Mouse (Mus musculus) megakaryocyte-erythroid progenitor cell, adult 5-6 weeks (primary cell): Measurements from ENCODE around the gene Ushbp1. TPM values are rescaled to one million over a fixed set of nuclear protein-coding genes. Genes with fewer than 3 reads are reported as not detected.
A peak's percentile ranks its signal among the peaks of the same experiment; 100 is the strongest.

Source experiments
- ATAC-seq: replicated peaks from 2 replicates; pipeline ENCODE4 v1.8.0; 2016; ENCODE audit warnings: mild to moderate bottlenecking, inconsistent platforms; ENCODE audit not compliant: severe bottlenecking, poor library complexity, low FRiP score, low TSS enrichment
- total RNA-seq, 2 experiments: library from RNA; stranded (forward) in 1 of 2; stranded (reverse) in 1 of 2; fragments of 200-1000, 215-1000 nt in 1 of 2; fragments of >200 nt in 1 of 2; fragmentation: Nextera tagmentation in 1 of 2; gene quantifications; 2 replicates each; pipeline ENCODE4 v1.2.3; 2014 to 2017

The Ushbp1 gene
- total RNA-seq, 2 experiments from 2014 or later, result not detected

DNA sequence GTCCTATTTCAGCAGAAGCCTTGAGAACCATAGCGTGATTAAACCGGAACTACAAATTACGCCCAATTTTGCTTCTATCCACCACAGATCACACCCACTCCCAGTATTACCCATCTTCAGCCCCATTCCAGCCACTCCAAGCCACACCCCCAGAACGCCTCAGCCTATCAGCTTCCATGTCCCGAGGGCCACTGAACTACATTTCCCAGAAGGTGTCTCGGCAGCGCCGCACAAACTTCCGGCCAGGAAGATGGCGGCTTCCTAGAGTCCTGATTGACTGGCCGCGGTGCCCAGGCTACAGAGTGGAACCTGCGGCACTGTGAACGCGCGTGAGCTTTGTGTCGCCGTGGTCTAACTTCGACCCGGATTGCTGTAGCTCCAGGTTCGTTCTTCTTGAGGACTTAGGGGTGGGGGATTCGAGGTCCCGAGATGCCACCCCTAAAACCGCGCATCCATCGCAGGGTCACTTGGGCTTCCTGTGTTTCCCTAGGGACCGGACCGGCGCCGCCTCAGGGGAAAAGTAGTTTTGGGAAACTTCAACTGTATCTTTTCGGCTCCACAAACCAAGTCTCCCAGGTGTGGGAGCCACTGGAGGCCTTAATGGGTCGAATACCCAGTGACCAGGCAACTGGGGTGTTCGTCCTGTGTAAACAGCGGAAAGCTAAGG, 1.2 kb upstream of the Ushbp1 start, which contains the start of gene Babam1:
Gene Babam1 (plus strand): TSS at position 223 of the 667 bp plus-strand sequence.
- ATAC-seq, result peak; percentile 99

DNA sequence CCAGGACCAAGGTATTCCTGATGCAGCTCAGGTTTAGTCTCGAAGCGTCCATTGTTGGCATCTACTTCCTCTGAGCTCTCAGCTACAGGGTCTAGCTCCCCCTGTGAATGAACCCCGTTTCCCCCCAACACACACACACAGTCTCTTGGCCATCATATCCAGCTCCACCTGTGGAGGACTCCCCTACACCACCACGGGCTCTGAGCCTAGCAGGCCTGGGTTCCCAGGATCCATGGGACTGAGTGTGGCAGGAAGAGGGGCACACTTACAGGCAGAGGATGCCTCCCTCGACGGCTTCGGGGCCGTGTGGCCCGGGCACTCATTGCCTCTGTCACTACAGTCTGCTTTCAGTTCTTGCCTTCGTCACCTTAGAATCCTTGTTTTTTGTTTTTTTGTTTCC, 531 bp downstream of the Ushbp1 start:
- ATAC-seq, result no peak

DNA sequence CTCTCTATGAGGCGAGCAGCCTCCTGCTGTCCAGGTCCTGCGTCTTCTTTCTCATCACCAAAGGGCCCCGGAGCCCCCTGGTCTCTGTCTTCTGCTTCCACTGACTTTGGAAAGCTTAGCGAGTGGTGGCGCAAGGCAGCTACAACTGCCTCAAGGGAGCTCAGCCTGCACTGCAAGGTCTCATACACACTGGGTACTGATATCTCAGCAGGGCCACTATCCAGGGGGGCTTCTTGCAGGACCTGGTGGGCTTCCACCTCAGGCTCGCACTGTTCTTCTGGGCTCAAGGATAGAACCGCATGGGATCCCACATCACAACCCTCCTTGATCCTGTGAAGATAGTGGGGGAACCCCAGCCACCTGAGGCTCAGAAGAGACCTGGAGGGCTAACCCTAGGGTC, 1.1 kb downstream of the Ushbp1 start:
- no peak for ATAC-seq

GRCm38 (mm10) chr8:71392871-71393270, 2.7 kb downstream of the Ushbp1 start:
- ATAC-seq, result 0 out of 2 replicates have a peak, but pooled peaks have one; percentile 53

GRCm38 (mm10) chr8:71392391-71392790, 3.2 kb downstream of the Ushbp1 start:
- no peak for ATAC-seq

- ATAC-seq, result no peak
Observed at GRCm38 (mm10) chr8:71391696-71392095, 3.9 kb downstream of the Ushbp1 start.

- no peak for ATAC-seq
Observed at GRCm38 (mm10) chr8:71388267-71388666, 7.3 kb downstream of the Ushbp1 start.

DNA sequence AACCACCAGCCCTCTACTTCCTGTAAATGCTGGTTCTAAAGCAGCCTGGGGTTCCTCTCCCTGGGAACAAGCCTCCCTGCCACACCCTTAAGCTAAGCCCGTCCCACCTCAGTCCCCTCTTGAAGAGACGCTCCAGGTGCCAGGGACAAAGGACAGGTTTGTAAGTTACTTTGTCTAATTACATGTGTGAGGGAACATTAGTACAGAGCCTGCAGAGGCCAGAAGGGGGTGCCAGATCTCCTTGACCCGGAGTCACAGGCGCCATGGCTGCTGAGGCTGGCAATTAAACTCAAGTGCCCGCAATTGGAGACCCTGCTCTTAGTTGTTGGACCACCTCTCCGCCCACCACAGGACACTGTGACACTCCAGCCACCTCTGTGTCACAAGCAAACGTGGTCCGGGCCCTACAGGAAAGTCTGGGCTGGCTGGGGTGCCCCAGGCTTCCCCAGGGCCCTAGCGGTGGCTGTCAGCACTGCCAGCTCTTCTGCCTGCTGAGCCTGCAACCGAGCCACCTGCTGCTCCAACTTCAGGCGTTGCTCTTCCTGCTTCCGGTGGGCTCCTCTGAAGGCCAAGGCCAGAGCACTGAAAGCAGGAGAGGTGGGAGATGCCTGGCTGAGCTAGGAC, 10.3 kb downstream of the Ushbp1 start:
- ATAC-seq, result no peak

DNA sequence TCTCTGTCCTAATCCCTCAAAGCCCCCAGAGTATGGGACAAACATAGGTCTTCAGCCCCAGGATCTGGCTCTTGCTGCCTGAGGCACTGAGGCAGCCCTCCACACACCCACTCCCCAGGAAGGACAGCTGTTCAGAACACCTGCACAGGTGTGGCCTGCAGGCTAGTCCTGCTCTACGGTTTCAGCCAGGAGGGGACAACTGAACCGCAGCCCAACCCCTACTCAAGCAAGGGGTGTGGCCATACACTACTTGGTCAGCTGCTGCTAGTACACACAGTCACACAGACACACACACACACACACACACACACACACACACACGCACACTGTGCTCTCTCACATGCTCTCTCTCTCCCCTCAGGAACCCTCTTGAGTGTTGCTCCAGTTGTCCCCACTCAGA, 11.7 kb downstream of the Ushbp1 start:
- no peak for ATAC-seq

DNA sequence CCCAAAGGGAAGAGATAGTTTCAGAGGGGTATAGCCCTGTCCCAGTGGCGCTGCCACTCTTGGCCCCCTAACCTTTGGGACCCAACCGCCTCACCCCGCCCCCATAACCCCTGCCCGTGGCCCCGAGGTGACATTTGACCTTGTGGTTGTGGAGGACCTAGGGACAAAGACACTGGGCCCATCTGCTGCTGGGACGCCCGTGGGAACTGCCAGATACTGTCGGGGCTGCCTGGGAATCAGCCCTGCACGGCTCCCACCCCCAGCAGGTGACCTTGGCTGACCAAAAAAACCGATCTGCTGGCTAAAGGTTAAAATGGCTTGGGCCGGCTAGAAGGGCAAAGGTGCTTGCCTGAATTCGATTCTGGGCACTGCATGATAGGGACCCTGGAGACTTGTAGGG, 12.2 kb downstream of the Ushbp1 start:
- ATAC-seq, result no peak

DNA sequence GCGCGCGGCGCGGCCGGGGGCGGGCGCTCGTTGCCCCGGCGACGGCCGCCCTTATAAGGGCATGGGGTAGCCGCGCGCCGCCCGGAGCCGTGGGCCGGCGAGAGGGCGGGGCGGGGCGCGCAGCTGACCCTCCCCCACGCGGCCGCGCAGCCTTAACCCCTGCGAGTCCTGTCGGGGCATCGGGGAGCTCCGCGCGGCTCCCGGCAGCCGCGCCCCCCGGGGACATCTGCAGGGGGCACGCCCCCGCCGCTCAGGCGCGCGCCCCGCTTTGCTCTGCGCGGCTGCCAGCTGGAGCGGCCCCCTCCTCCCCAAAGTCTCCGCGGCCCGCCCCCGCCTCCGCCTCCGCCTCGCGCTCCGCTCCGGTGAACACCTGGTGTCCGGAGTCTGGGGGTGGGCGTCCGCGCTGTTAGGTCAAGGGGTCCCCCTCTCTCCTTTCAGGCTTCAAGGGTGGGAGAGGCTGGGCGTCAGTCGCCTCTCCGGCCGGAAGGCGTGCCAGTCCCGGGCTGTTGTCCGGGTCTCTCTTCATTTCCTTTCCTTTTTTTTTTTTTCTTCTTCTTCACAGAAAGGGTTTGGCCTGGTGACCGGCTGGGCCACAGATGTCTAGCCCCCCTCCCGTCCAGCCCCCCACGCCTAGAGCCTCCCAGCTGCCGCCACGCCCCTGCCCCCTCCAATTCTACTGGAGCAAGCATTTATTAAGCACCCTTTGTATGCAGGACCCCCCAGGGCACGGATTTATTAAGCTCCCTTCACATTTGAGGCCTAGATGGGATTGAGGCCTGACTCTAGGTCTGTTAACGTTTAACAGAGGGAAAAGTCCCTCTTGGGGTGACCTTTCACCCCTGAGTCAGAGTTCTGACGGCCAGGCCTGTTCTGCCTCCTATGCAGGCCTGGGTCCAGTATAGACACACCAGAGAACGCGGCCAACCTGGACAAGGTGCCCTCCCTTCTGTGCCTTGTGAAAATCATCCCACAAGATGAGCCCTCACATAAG, 13.3 kb downstream of the Ushbp1 start:
- 0 out of 2 replicates have a peak, but pooled peaks have one; percentile 32 for ATAC-seq

DNA sequence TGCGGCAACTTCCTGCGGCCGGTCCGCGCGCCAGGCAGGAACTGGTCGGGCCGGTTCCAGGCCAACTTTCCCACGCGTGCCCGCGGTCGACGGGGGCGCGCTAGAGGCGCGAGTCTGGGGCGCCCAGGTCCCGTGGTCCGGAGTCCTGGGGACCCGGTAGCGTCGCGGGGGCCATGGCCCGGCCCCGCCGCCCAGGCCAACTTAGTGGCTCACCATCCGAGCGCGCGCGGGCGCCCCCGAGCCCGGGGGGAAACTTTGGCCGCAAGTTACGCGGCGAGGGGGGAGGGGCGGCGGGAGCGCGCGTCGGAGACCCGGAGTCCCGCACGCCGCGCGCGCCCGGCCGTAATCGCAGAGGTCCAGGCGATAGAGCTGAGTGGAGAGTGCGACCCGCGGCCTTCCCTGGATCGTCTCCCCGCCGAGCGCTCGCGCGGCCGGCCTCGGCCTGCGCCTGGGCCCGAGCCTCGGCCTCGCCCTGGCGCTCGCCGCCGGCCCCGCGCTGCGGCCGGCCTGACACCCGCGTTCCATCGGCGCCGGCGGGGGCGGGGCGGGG, 14.1 kb downstream of the Ushbp1 start, which contains the start of gene Nr2f6:
Gene Nr2f6 (minus strand): TSS at position 540 of the 550 bp plus-strand sequence.
- ATAC-seq, result no peak

GRCm38 (mm10) chr8:71380178-71381171, 15.1 kb downstream of the Ushbp1 start:
- ATAC-seq, result no peak

- ATAC-seq, result no peak
Observed at GRCm38 (mm10) chr8:71379512-71380075, 16.0 kb downstream of the Ushbp1 start.

DNA sequence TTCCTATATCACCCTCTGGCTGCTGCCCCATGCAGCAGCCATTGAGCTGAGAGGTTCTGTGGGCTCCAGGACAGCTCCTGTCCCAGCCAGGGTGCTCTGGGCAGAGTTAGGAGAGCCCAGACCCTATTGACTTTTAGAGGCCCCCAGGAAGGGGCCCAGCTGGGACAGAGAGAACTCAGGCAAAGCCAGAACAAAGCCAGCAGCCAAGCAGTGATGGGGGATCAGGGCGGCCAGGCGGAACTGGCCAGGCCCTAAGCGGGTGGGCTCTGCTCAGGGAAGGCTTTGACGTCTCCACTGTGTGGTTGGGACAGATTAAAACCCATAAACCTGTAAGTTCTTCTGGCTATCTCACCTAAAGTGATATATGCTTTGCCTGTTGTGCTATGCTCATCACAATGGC, 16.6 kb downstream of the Ushbp1 start:
- no peak for ATAC-seq

DNA sequence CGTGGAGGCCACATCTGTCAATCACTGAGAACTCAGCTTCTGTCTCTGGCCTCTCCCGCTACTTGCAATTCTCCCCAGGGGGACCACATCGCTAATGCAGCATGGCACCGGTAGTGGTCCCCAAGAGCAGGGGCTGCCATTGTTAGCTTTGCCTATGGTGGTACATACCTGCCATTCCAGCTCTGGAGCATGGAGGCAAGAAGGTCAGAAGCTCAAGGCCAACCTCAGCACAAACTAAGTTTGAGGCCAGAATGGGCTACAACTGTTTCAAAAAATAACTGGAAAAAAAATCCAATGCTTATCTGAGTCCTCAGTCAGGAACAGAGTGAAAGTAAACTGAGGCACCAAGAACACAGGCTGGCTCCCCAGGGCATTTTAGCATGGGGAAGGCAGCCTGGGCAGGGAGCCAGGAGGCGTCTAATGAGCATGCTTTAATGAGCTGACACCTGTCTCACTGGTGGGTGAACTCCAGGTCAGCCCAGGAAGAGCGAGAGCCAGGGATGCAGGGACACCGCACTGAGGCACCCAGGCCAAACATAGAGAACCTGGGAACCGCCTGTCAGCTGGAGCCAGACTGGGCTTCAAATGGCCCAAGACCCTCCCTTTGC, 19.1 kb downstream of the Ushbp1 start:
- no peak for ATAC-seq

- peak; percentile 21 for ATAC-seq
Observed at GRCm38 (mm10) chr8:71375581-71376422, 19.8 kb downstream of the Ushbp1 start.
